Mouse (Mus musculus) neural tube, embryonic 15.5 days (tissue): Measurements from ENCODE around the gene Tbc1d4. TPM values are rescaled to one million over a fixed set of nuclear protein-coding genes. Genes with fewer than 3 reads are reported as not detected.

Experiments used
- ATAC-seq: fragments of 200-750 bp; cut with Nextera tagmentation; 2 replicates; pipeline ENCODE4 v1.8.0; 2017; ENCODE audit warnings: mild to moderate bottlenecking, moderate TSS enrichment, moderate library complexity; ENCODE audit not compliant: low FRiP score
- H3K27ac ChIP-seq: fragments of 300-500 bp; sonication (generic); replicated peaks from 2 replicates; pipeline ENCODE4 v1.5.1; 2015; ENCODE audit warnings: mild to moderate bottlenecking, inconsistent platforms
- H3K27me3 ChIP-seq: fragments of 300-500 bp; sonication (generic); replicated peaks from 2 replicates; pipeline ENCODE4 v1.6.1; 2015; ENCODE audit warnings: inconsistent platforms
- H3K36me3 ChIP-seq: fragments of 300-500 bp; sonication (generic); 2 replicates; pipeline ENCODE4 v1.6.1; 2015; ENCODE audit warnings: inconsistent platforms
- H3K4me1 ChIP-seq: fragments of 300-500 bp; sonication (generic); 2 replicates; pipeline ENCODE4 v1.6.1; 2015; ENCODE audit warnings: inconsistent platforms
- H3K4me2 ChIP-seq: fragments of 300-500 bp; sonication (generic); 2 replicates; pipeline ENCODE4 v1.6.1; 2015; ENCODE audit warnings: inconsistent platforms, mild to moderate bottlenecking, moderate library complexity
- H3K4me3 ChIP-seq: fragments of 300-500 bp; sonication (generic); replicated peaks from 2 replicates; pipeline ENCODE4 v1.5.1; 2015; ENCODE audit warnings: mild to moderate bottlenecking, inconsistent platforms
- H3K9ac ChIP-seq: fragments of 300-500 bp; sonication (generic); replicated peaks from 2 replicates; pipeline ENCODE4 v1.6.1; 2015; ENCODE audit warnings: mild to moderate bottlenecking, inconsistent platforms
- H3K9me3 ChIP-seq: fragments of 300-500 bp; sonication (generic); replicated peaks from 2 replicates; pipeline ENCODE4 v1.6.1; 2016; ENCODE audit warnings: inconsistent platforms
- WGBS: fragments of 180-500 bp; shearing (Covaris S2); methylation state at CpG from one replicate; pipeline ENCODE4 v1.1.7; 2015; ENCODE audit warnings: mixed read lengths; 5-methylcytosine and 5-hydroxymethylcytosine counted together
- polyA plus RNA-seq: library from polyadenylated mRNA; unstranded; fragments of >200 nt; fragmentation: Nextera tagmentation; extraction: Ambion mirVana; gene quantifications from 2 replicates; pipeline ENCODE4 v1.2.1, GENCODE M21; 2015

The Tbc1d4 gene
- polyA plus RNA-seq, 1 experiment from 2014 or later, result 8.4 TPM

GRCm38 (mm10) chr14:101507956-101508355 is 101.0 kb downstream of the Tbc1d4 start:
- ATAC-seq, result no peak
- no peak overlapping the region for H3K27ac ChIP-seq
- H3K27me3 ChIP-seq, result no peaks in the 10 kb centered on the region
- H3K36me3 ChIP-seq, result no peaks in the 10 kb centered on the region
- no peaks in the 10 kb centered on the region for H3K9me3 ChIP-seq
- no peak overlapping the region for H3K9ac ChIP-seq
- no peak overlapping the region for H3K4me2 ChIP-seq
- H3K4me1 ChIP-seq, result 0 out of 2 replicates have a peak, but pooled peaks cover 2% of the 10 kb centered on the region
- 86% methylated on average over 7 of the region's 7 CpGs for WGBS
- no peak overlapping the region for H3K4me3 ChIP-seq

DNA sequence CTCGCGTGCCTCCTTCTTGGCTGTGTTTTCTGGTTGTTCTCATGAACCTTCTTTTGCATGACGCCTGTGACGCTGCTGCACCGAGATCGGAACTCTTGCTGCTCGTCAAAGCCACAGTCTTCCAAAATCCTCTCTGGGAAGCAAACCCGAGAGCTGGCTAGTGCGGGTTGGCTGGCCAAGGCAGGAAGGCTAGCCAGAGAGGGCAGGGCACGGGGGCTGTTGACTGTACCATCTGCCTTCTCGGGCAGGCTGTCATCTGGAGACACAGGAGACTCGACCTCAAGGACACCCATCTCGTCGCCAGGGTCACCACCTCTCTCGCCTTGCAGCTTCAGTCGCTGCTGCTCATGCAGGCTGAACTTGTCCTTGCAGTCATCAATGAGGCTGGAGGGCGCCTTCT is 101.8 kb downstream of the Tbc1d4 start:
- Histone ChIP-seq H3K9ac (no peak overlapping the region), H3K4me3 (no peak overlapping the region), H3K27ac (no peak overlapping the region), H3K4me2 (no peak overlapping the region), H3K9me3 (no peaks in the 10 kb centered on the region), H3K4me1 (0 out of 2 replicates have a peak, but pooled peaks cover 2% of the 10 kb centered on the region), H3K36me3 (no peaks in the 10 kb centered on the region), H3K27me3 (no peaks in the 10 kb centered on the region)
- 91% methylated on average over 17 of the region's 17 CpGs for WGBS
- no peak for ATAC-seq

DNA sequence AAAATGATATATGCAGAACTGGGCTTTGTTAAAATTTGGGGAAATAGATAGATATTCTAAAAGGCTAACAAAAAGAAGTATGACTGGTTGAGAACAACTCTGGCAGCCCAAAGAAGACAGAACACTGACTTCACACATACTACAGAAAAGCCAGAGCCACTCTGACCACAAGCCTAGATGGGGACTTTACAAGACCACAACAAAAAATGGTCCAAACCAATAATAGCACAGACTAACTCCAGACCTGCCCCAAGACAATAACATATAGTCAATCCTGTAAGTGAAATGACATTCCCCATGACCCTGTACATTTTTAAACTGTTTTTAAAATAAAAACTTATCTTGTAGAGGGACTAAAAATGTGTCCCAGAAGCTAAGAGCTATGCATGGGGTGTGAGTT is 103.2 kb downstream of the Tbc1d4 start:
- Histone ChIP-seq H3K9me3 (no peaks in the 10 kb centered on the region), H3K36me3 (no peaks in the 10 kb centered on the region), H3K27me3 (no peaks in the 10 kb centered on the region), H3K9ac (no peak overlapping the region), H3K4me1 (0 out of 2 replicates have a peak, but pooled peaks cover 5% of the 10 kb centered on the region), H3K4me2 (no peak overlapping the region), H3K27ac (no peak overlapping the region), H3K4me3 (no peak overlapping the region)
- ATAC-seq, result no peak

DNA sequence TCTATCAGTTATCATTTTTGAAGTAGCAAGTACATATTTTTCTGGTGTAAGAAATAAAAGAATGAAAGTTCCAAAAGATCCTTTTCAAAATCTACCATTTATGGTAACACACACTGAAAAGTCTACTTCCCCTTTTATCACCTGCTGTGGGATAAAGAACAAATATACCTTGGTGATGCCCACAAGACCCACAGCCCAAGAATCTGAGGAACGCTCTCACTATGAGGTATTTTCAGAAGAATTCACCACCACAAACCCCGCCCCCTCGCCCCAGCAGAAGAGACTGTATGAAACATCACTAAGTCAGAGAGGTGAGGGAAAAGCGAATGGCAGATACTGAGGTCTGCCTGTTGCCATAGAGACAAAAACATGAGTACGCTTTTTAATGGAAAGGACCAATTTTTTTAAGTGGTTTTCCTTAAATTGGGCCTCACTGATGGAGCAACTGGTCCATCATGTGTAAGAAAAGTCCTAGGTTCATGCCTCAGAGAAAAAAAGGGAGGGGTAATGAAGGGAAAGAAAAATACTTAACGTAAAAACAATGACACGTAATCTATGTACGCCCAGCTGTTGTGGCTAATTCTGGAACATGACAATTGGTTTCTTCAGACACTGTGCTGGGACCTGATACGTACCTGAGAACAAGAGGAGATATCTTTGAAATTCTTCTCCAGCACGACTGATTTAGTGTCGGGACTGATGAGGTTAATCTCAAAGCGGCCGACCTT is 104.4 kb downstream of the Tbc1d4 start:
- no peak overlapping the region for H3K4me3 ChIP-seq

DNA sequence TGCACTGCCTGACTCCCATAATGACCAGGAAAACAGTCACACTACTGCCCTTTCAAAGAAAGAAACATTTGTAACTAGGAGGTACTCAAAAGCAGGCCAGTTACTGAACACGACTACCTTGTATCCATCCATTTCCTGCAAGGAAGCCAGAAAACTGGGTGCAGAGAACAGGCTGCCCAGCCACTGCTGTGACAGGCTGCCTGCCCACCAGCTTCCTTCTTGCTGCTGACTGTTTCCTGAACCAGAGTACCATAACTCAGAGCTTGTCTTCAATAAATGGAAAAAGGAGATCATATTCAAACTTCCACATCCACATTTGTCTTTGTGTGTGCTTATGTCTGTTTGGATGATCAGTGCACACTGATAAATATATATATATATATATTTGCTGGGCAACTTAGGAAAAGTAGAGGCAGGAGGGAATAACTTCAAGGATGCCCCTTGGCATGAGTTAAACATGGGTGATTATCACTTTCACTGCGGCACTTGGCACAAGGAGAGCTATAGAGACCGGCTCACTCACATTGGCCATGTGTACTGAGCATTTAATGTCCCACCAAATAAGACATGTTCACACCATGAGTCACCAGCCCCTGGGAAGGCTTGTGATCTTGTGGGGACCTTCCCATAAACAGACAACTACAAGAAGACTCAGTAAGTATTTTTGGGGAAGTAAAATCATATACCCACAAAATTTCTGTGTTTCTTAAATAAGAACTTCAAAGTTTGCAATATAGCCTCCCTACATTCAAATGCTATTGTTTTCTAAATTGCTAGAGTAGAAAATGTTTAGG is 105.6 kb downstream of the Tbc1d4 start:
- 84% methylated on average over 3 of the region's 3 CpGs for WGBS
- ATAC-seq, result no peak
- Histone ChIP-seq H3K4me1 (0 out of 2 replicates have a peak, but pooled peaks cover 3% of the 10 kb centered on the region), H3K27me3 (no peaks in the 10 kb centered on the region), H3K4me3 (no peak overlapping the region), H3K4me2 (no peak overlapping the region), H3K9ac (no peak overlapping the region), H3K9me3 (no peaks in the 10 kb centered on the region), H3K36me3 (no peaks in the 10 kb centered on the region), H3K27ac (no peak overlapping the region)

More for the DNA sequence above, 104.4 kb downstream of the Tbc1d4 start:
- Histone ChIP-seq H3K27ac (no peak overlapping the region), H3K36me3 (no peaks in the 10 kb centered on the region), H3K27me3 (no peaks in the 10 kb centered on the region), H3K9me3 (no peaks in the 10 kb centered on the region), H3K4me1 (0 out of 2 replicates have a peak, but pooled peaks cover 3% of the 10 kb centered on the region), H3K9ac (no peak overlapping the region), H3K4me2 (no peak overlapping the region)
- ATAC-seq, result no peak
- 91% methylated on average over 13 of the region's 13 CpGs for WGBS

GRCm38 (mm10) chr14:101501868-101502267 is 107.1 kb downstream of the Tbc1d4 start:
- H3K4me2 ChIP-seq, result no peak overlapping the region
- H3K4me1 ChIP-seq, result 0 out of 2 replicates have a peak, but pooled peaks cover 3% of the 10 kb centered on the region
- H3K36me3 ChIP-seq, result no peaks in the 10 kb centered on the region
- ATAC-seq, result no peak
- H3K4me3 ChIP-seq, result no peak overlapping the region
- 86% methylated on average over 6 of the region's 6 CpGs for WGBS
- H3K9ac ChIP-seq, result no peak overlapping the region
- no peaks in the 10 kb centered on the region for H3K9me3 ChIP-seq
- no peaks in the 10 kb centered on the region for H3K27me3 ChIP-seq
- no peak overlapping the region for H3K27ac ChIP-seq

GRCm38 (mm10) chr14:101501452-101501851 is 107.5 kb downstream of the Tbc1d4 start:
- Histone ChIP-seq H3K4me1 (0 out of 2 replicates have a peak, but pooled peaks cover 3% of the 10 kb centered on the region), H3K9me3 (no peaks in the 10 kb centered on the region), H3K36me3 (no peaks in the 10 kb centered on the region), H3K27ac (no peak overlapping the region), H3K4me2 (no peak overlapping the region), H3K4me3 (no peak overlapping the region), H3K27me3 (no peaks in the 10 kb centered on the region), H3K9ac (no peak overlapping the region)
- WGBS, result 55% methylated on average over 11 of the region's 11 CpGs
- ATAC-seq, result no peak

- Histone ChIP-seq H3K9me3 (no peaks in the 10 kb centered on the region), H3K4me3 (no peak overlapping the region), H3K4me1 (0 out of 2 replicates have a peak, but pooled peaks cover 3% of the 10 kb centered on the region), H3K27ac (no peak overlapping the region), H3K9ac (no peak overlapping the region), H3K36me3 (no peaks in the 10 kb centered on the region), H3K4me2 (no peak overlapping the region), H3K27me3 (no peaks in the 10 kb centered on the region)
- 58% methylated on average over 11 of the region's 11 CpGs for WGBS
- no peak for ATAC-seq
Observed at GRCm38 (mm10) chr14:101500826-101501225, 108.2 kb downstream of the Tbc1d4 start.

DNA sequence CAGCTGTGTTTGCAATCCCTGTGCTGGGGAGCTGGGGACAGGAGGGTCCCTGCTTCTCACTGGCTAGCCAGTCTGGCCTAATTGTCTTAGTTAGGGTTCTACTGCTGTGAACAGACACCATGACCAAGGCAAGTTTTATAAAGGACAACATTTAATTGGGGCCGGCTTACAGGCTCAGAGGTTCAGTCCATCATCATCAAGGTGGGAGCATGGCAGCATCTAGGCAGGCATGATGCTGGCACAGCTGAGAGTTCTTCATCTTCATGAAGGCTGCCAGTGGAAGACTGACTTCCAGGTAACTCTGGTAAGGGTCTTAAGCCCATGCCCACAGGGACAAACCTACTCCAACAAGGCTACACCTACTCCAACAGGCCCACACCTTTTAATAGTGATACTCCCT is 109.2 kb downstream of the Tbc1d4 start:
- H3K9ac ChIP-seq, result no peak overlapping the region
- 0 out of 2 replicates have a peak, but pooled peaks cover 3% of the 10 kb centered on the region for H3K4me1 ChIP-seq
- no peaks in the 10 kb centered on the region for H3K36me3 ChIP-seq
- no peak for ATAC-seq
- H3K4me3 ChIP-seq, result no peak overlapping the region
- H3K4me2 ChIP-seq, result no peak overlapping the region
- no peaks in the 10 kb centered on the region for H3K9me3 ChIP-seq
- H3K27ac ChIP-seq, result no peak overlapping the region
- H3K27me3 ChIP-seq, result no peaks in the 10 kb centered on the region
- 89% methylated on average over 1 of the region's 1 CpGs for WGBS

GRCm38 (mm10) chr14:101488264-101488810 is 120.7 kb downstream of the Tbc1d4 start:
- no peaks in the 10 kb centered on the region for H3K4me1 ChIP-seq
- ATAC-seq, result no peak
- no peaks in the 10 kb centered on the region for H3K9me3 ChIP-seq
- H3K4me2 ChIP-seq, result no peak overlapping the region
- no peak overlapping the region for H3K9ac ChIP-seq
- no peak overlapping the region for H3K4me3 ChIP-seq
- H3K27ac ChIP-seq, result no peak overlapping the region
- 61% methylated on average over 15 of the region's 15 CpGs for WGBS
- H3K27me3 ChIP-seq, result no peaks in the 10 kb centered on the region
- no peaks in the 10 kb centered on the region for H3K36me3 ChIP-seq

- WGBS, result 72% methylated on average over 3 of the region's 3 CpGs
- Histone ChIP-seq H3K9me3 (no peaks in the 10 kb centered on the region), H3K4me3 (no peak overlapping the region), H3K9ac (no peak overlapping the region), H3K27me3 (no peaks in the 10 kb centered on the region), H3K36me3 (no peaks in the 10 kb centered on the region), H3K4me2 (no peak overlapping the region), H3K27ac (no peak overlapping the region), H3K4me1 (no peaks in the 10 kb centered on the region)
- no peak for ATAC-seq
Observed at GRCm38 (mm10) chr14:101486550-101486949, 122.4 kb downstream of the Tbc1d4 start.
